Mouse (Mus musculus): Measurements from ENCODE around the gene Lsg1. TPM values are rescaled to one million over a fixed set of nuclear protein-coding genes. Genes with fewer than 3 reads are reported as not detected.
A peak's percentile ranks its signal among the peaks of the same experiment; 100 is the strongest.

Gene Lsg1
- polyA plus RNA-seq, 1 experiment from 2014 or later, result 44.3 TPM

DNA sequence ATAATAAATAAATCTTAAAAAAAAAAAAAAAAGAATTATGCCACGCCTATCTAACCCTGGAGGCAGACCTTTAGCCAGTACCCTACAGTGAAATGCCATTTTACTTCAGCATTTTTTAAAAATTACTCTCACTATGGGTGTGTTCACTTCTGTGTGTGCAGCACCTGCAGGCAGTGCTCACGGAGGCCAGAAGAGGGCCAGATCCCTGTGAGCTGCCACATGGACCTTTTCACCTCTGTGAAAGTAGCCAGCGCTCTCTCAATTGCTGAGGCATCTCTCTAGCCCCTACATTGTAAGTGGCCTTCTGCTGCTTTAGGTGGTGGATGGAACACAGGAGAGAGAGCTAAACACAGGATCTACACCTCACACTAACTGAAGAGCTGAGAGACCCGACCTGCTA is 17.2 kb downstream of the Lsg1 start:
- ATAC-seq (ENCODE audit: low FRiP score) (no peak), DNase-seq (ENCODE audit: low spot score) (no peak)
- no peak overlapping the region for H3K27ac ChIP-seq
- 90% methylated on average over 4 of the region's 4 CpGs for WGBS
- no peaks in the 10 kb centered on the region for H3K4me1 ChIP-seq (replicated peaks; ENCODE audit: control insufficient read depth, insufficient read depth, low read length)
- H3K36me3 ChIP-seq (replicated peaks; ENCODE audit: control insufficient read depth, insufficient read depth), result peaks cover 97% of the 10 kb centered on the region
- no peak overlapping the region for H3K4me3 ChIP-seq (replicated peaks; ENCODE audit: low read length)
- no peak overlapping the region for H3K9ac ChIP-seq
- H3K27me3 ChIP-seq (ENCODE audit: control insufficient read depth, insufficient read depth, low read length), result no peaks in the 10 kb centered on the region
- no peaks in the 10 kb centered on the region for H3K9me3 ChIP-seq (ENCODE audit: control insufficient read depth, low read length)
- no peak overlapping the region for H3K4me2 ChIP-seq (replicated peaks)

DNA sequence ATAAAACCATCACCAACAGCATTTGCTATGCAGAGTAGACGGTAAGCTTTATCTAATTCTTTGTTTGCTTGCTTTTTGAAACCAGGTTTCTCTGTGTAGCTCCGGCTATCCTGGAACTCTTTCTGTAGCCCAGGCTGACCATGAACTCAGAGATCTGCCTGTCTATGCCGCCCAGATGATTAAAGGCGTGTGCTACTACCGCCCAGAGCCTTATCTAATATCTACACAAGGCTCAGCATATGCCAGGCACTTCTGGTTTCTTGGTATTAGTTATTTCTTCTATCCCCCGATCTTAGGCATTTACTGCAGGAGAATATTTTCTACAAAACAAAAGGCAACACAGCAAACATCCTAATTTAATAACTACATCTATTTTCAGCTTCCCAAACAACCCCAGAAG is 21.8 kb downstream of the Lsg1 start:
- DNase-seq (ENCODE audit: low spot score), result no peak
- no peak for ATAC-seq (ENCODE audit: low FRiP score)
- Histone ChIP-seq H3K4me3 (replicated peaks; ENCODE audit: low read length) (no peak overlapping the region), H3K27ac (no peak overlapping the region), H3K4me2 (replicated peaks) (no peak overlapping the region), H3K9me3 (ENCODE audit: control insufficient read depth, low read length) (no peaks in the 10 kb centered on the region), H3K4me1 (replicated peaks; ENCODE audit: control insufficient read depth, insufficient read depth, low read length) (no peaks in the 10 kb centered on the region), H3K27me3 (ENCODE audit: control insufficient read depth, insufficient read depth, low read length) (no peaks in the 10 kb centered on the region), H3K9ac (no peak overlapping the region), H3K36me3 (replicated peaks; ENCODE audit: control insufficient read depth, insufficient read depth) (peaks cover 99% of the 10 kb centered on the region)
- WGBS, result 97% methylated on average over 6 of the region's 6 CpGs

DNA sequence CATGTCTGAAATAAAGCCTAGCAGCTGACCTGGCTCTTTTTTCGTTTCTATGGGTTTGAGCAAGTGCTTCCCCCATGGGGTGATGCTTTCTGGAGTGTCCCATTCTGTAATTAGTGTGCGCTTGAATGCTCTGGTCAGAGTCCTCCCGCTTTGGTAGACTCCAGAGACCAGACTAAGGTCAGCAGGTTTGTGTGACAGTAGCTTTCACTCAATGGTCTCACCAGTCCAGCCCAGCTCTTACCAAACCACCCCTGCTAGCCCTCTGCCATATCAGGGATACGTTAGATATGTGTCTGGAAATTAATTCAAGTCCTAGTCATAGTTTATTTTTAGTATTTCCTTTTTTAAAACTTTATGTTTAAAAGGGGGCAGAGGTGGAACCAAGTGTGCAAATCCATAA is 26.8 kb downstream of the Lsg1 start:
- no peak for ATAC-seq (ENCODE audit: low FRiP score)
- H3K27ac ChIP-seq, result no peak overlapping the region
- H3K4me3 ChIP-seq (replicated peaks; ENCODE audit: low read length), result no peak overlapping the region
- H3K4me1 ChIP-seq (replicated peaks; ENCODE audit: control insufficient read depth, insufficient read depth, low read length), result no peaks in the 10 kb centered on the region
- no peaks in the 10 kb centered on the region for H3K27me3 ChIP-seq (ENCODE audit: control insufficient read depth, insufficient read depth, low read length)
- no peak overlapping the region for H3K4me2 ChIP-seq (replicated peaks)
- WGBS, result 91% methylated on average over 4 of the region's 4 CpGs
- H3K9me3 ChIP-seq (ENCODE audit: control insufficient read depth, low read length), result 0 out of 2 replicates have a peak, but pooled peaks cover 3% of the 10 kb centered on the region
- DNase-seq (ENCODE audit: low spot score), result no peak
- no peak overlapping the region for H3K9ac ChIP-seq
- peaks cover 83% of the 10 kb centered on the region for H3K36me3 ChIP-seq (replicated peaks; ENCODE audit: control insufficient read depth, insufficient read depth)

DNA sequence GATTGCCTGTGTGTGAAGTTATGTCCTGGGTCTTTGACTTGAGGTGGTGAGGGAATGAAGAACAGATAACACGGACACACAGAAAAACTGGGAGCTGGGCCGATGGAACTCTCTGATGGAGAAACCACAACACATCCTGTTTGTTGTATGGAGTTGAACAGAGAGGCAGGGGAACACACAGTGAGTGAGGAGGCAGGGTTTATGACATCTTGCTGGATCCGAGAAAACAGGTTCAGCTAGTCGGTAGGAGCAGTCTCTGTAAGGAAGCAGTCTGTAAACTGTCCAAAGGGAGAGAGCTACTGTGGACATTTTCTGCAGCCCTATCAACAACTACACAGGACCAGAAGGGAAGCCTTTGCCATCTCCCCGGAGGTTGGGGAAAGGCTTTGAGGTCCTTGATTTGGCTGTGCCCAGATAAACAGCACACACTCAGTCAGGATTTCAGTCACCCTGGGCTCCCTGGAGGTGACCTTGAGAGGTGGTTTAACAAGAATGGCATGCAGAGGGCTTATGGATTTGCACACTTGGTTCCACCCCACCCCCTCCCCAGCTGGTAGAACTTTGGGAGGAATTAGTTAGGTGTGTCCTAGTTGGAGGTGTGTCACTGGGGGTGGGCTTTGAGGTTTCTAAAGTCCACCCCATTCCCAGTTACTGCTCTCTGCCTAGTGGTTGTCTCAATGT is 27.9 kb downstream of the Lsg1 start:
- Histone ChIP-seq H3K4me3 (replicated peaks; ENCODE audit: low read length) (no peak overlapping the region), H3K27ac (no peak overlapping the region), H3K9me3 (ENCODE audit: control insufficient read depth, low read length) (peaks cover 11% of the 10 kb centered on the region; the same call in 1 of the 2 replicates), H3K4me1 (replicated peaks; ENCODE audit: control insufficient read depth, insufficient read depth, low read length) (no peaks in the 10 kb centered on the region), H3K9ac (no peak overlapping the region), H3K36me3 (replicated peaks; ENCODE audit: control insufficient read depth, insufficient read depth) (peaks cover 71% of the 10 kb centered on the region), H3K27me3 (ENCODE audit: control insufficient read depth, insufficient read depth, low read length) (no peaks in the 10 kb centered on the region), H3K4me2 (replicated peaks) (no peak overlapping the region)
- DNase-seq (ENCODE audit: low spot score) (no peak), ATAC-seq (ENCODE audit: low FRiP score) (no peak)
- 92% methylated on average over 5 of the region's 5 CpGs for WGBS

DNA sequence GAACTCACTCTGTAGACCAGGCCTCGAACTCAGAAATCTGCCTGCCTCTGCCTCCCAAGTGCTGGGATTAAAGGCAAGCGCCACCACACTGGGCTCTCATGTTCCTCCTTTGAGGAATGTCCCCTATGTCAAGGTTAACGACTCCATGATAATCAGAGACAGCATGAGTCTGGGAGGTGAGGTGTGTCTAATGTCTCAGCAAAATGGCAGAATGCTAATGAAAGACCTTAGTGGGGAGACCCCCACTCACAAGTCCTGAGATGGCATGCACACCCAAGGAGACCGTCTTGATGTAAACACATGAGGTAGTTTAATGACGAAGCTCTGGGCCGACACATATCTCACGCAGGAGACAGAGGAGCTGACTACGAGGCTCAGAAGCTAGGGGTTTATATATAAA is 33.3 kb downstream of the Lsg1 start:
- Histone ChIP-seq H3K4me3 (replicated peaks; ENCODE audit: low read length) (no peak overlapping the region), H3K36me3 (replicated peaks; ENCODE audit: control insufficient read depth, insufficient read depth) (peaks cover 19% of the 10 kb centered on the region), H3K4me1 (replicated peaks; ENCODE audit: control insufficient read depth, insufficient read depth, low read length) (peaks cover 7% of the 10 kb centered on the region), H3K9me3 (ENCODE audit: control insufficient read depth, low read length) (peaks cover 11% of the 10 kb centered on the region; the same call in 1 of the 2 replicates), H3K9ac (no peak overlapping the region), H3K4me2 (replicated peaks) (no peak overlapping the region), H3K27me3 (ENCODE audit: control insufficient read depth, insufficient read depth, low read length) (no peaks in the 10 kb centered on the region), H3K27ac (no peak overlapping the region)
- WGBS, result 96% methylated on average over 8 of the region's 8 CpGs
- no peak for DNase-seq (ENCODE audit: low spot score)
- ATAC-seq (ENCODE audit: low FRiP score), result no peak

DNA sequence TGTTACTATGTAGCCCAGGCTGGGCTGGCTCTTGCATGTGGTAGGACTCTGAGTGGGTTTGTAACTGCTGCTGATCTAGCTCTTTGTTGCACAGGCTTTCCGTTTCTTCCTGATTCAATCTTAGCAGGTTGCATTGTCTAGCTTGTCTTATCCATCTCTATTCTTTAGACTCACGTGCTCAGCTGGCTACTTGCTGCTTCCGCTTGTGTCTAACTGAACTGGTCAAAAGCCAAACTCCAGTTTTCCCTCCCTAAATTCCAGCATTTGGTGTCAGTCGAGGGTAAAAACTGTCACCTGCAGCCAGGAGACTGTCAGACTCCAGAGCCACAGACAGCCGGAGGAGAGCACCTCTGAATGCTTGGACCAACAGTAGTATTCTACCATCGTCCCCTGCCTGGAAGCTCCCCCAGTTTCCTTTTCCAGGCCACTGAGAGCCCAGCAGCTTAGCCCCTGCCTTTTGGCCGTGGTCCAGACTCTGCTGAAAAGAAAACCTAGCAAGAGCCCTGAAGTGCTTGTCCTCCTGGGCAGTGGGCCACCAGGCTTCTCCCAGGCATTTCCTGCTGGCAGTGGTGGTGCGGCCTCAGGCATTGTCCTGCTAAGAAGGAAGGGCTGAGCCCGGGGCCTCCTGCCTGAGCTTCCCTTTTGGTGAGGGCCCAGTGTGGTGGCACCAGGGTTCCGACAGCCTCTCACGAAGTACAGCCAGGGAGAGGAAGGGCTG is 34.6 kb downstream of the Lsg1 start:
- H3K4me2 ChIP-seq (replicated peaks), result peak overlapping the region; percentile 17
- no peaks in the 10 kb centered on the region for H3K27me3 ChIP-seq (ENCODE audit: control insufficient read depth, insufficient read depth, low read length)
- no peak overlapping the region for H3K9ac ChIP-seq
- ATAC-seq (ENCODE audit: low FRiP score), result peak; percentile 44; the same call in 1 of the 2 replicates
- H3K4me1 ChIP-seq (replicated peaks; ENCODE audit: control insufficient read depth, insufficient read depth, low read length), result peaks cover 18% of the 10 kb centered on the region
- H3K9me3 ChIP-seq (ENCODE audit: control insufficient read depth, low read length), result peaks cover 11% of the 10 kb centered on the region; the same call in 1 of the 2 replicates
- WGBS, result 27% methylated on average over 11 of the region's 11 CpGs
- peaks cover 8% of the 10 kb centered on the region for H3K36me3 ChIP-seq (replicated peaks; ENCODE audit: control insufficient read depth, insufficient read depth)
- no peak overlapping the region for H3K4me3 ChIP-seq (replicated peaks; ENCODE audit: low read length)
- H3K27ac ChIP-seq, result peak overlapping the region; percentile 77
- peak; percentile 74 for DNase-seq (ENCODE audit: low spot score)

DNA sequence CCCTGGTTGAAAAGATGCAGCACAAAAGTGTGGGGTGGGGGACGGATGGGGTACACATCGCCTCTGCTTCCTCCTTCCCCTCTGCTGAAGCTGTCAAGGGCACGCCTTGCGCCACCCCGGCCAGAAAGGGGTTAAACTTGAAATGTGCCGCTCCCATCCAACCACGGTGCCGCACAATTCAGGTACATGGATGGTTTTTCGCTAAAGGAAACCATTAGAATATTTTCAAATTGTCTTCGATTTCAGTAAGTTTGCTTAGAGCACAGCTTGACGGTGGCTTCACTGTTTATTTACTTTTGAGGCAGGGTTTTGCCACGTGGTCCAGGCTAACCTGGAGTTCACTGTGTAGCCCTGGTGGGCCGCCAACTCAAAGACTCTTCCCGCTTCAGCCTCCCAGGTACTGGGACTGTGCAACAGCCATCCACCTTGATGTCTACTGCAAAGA is 36.6 kb downstream of the Lsg1 start, which contains the start of gene Tmem44:
TSS of gene Tmem44 (minus strand) at position 95 of the 445 bp plus-strand sequence.
- Histone ChIP-seq H3K9me3 (ENCODE audit: control insufficient read depth, low read length) (peaks cover 10% of the 10 kb centered on the region; the same call in 1 of the 2 replicates), H3K27me3 (ENCODE audit: control insufficient read depth, insufficient read depth, low read length) (no peaks in the 10 kb centered on the region), H3K4me1 (replicated peaks; ENCODE audit: control insufficient read depth, insufficient read depth, low read length) (peaks cover 19% of the 10 kb centered on the region), H3K4me3 (replicated peaks; ENCODE audit: low read length) (peak within 1 kb of the TSS; percentile 80), H3K36me3 (replicated peaks; ENCODE audit: control insufficient read depth, insufficient read depth) (peaks cover 15% of the 10 kb centered on the region), H3K9ac (peak within 1 kb of the TSS; percentile 95), H3K4me2 (replicated peaks) (peak within 1 kb of the TSS; percentile 67), H3K27ac (peak within 1 kb of the TSS; percentile 88)
- peak; percentile 72 for ATAC-seq (ENCODE audit: low FRiP score)
- DNase-seq (ENCODE audit: low spot score), result peak; percentile 65
- whole genome bisulfite sequencing, result 6% methylated on average over 14 of the region's 14 CpGs

DNA sequence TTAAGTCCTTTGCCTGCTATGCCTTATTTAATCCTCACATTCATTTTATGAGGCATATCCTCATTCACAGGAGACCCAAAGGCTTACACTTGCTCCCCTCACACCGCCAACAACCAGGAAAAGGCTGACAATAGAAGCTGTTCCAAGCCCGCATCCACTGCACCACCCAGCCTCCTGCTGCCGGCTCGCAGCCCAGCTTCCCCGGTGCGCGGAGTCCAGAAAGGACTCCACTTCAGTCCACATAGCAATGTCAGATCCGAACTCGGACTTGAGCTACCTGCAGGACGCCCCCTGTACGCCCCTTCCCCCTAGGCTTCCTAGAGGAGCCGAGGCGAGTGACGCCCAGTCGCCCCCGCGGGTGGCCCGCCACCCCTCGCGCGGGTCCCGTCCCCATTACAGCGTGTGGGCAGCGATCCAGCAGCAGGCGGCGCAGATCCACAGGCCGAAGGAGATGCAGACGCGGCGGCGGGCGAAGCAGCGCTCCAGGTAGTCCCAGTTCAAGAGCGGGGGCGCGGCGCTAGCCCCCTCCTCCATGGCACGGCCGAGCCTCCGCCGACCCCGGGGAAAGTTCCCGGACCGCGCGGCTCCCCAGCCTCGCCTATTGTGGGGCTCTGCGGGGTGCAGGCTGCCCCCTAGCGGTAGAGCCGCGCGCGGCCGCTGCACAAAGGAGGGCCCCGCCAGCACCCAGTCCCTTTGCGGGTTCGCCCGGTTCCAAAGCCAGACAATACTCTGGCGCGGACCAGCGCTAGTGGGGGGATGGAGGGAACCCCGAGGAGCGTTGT is 37.2 kb downstream of the Lsg1 start:
- Histone ChIP-seq H3K9me3 (ENCODE audit: control insufficient read depth, low read length) (peaks cover 4% of the 10 kb centered on the region; the same call in 1 of the 2 replicates), H3K4me1 (replicated peaks; ENCODE audit: control insufficient read depth, insufficient read depth, low read length) (peaks cover 19% of the 10 kb centered on the region), H3K4me3 (replicated peaks; ENCODE audit: low read length) (peak overlapping the region; percentile 80), H3K9ac (peak overlapping the region; percentile 95), H3K27ac (peak overlapping the region; percentile 88), H3K27me3 (ENCODE audit: control insufficient read depth, insufficient read depth, low read length) (no peaks in the 10 kb centered on the region), H3K4me2 (replicated peaks) (peak overlapping the region; percentile 67), H3K36me3 (replicated peaks; ENCODE audit: control insufficient read depth, insufficient read depth) (peaks cover 21% of the 10 kb centered on the region)
- peak; percentile 89 for ATAC-seq (ENCODE audit: low FRiP score)
- peak; percentile 82 for DNase-seq (ENCODE audit: low spot score)
- WGBS, result under 1% methylated on average over 62 of the region's 63 CpGs

DNA sequence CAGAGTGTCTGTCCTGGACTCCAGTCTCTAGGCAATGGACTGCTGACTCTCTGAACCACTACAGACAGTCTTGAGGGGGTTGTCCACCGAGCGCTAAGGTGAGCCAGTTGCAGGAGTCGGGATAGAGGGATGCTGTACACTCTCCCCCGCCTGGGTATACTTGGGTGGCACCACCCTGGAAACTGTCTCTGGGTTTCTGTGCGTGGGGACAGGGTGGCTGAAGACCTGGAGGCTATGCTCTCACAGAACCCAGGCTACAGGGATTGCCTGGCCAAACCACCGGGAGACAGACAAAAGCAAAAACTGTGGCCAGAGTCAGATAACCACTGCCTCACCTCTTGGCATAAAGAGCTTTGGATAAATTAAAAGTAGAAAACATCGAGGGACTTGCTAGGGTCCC is 37.9 kb downstream of the Lsg1 start:
- Histone ChIP-seq H3K9ac (peak overlapping the region; percentile 95), H3K27ac (peak overlapping the region; percentile 88; the same call in 1 of the 2 replicates), H3K4me2 (replicated peaks) (peak overlapping the region; percentile 67), H3K4me3 (replicated peaks; ENCODE audit: low read length) (peak overlapping the region; percentile 80), H3K36me3 (replicated peaks; ENCODE audit: control insufficient read depth, insufficient read depth) (peaks cover 27% of the 10 kb centered on the region), H3K9me3 (ENCODE audit: control insufficient read depth, low read length) (no peaks in the 10 kb centered on the region), H3K27me3 (ENCODE audit: control insufficient read depth, insufficient read depth, low read length) (no peaks in the 10 kb centered on the region), H3K4me1 (replicated peaks; ENCODE audit: control insufficient read depth, insufficient read depth, low read length) (peaks cover 19% of the 10 kb centered on the region)
- no peak for ATAC-seq (ENCODE audit: low FRiP score)
- no peak for DNase-seq (ENCODE audit: low spot score)
- 82% methylated on average over 7 of the region's 7 CpGs for WGBS
